Mouse (Mus musculus) MEL-GATA-1-ER (cell line): ENCODE data around the gene Taok3.

Source experiments
- DNase-seq: peaks from one replicate; pipeline ENCODE4 v3.0.0-alpha.2; 2012; ENCODE audit warnings: low read depth; ENCODE audit errors: extremely low read depth

The Taok3 gene

GRCm38 (mm10) chr5:117251763-117252162, 131.8 kb downstream of the Taok3 start:
- no peak for DNase-seq

- DNase-seq = no peak
Measured at GRCm38 (mm10) chr5:117258276-117258675, 138.3 kb downstream of the Taok3 start.

DNA sequence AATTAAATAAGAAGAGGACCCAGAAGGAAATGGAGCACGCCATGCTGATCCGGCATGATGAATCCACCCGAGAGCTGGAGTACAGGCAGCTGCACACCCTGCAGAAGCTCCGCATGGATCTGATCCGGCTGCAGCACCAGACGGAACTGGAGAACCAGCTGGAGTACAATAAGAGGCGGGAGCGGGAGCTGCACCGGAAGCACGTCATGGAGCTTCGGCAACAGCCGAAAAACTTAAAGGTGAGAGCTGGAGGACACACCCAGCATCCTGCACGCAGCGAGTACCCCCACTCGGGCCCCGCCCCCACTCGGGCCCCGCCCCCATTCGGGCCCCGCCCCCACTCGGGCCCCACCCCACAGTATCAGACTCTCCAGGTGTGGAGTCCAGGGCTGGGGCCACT, 143.6 kb downstream of the Taok3 start:
- no peak for DNase-seq

DNA sequence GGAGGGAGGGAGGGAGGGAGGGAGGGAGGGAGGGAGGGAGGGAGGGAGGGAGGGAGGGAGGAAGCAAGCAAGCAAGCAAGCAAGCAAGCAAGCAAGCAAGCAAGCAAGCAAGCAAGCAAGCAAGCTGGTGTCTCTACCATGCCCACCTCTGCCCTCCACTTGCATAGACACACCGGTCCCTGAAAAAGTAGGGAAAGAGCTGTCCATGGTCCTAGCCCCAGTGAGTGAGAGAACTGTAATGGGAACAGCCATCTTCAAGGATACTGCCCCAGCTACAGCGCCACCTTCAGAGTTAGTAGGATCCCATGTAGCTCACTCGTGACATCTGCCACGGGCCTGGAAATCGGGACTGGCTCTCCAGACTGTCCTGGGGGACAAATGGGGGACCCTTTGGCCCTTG, 144.8 kb downstream of the Taok3 start:
- no peak for DNase-seq

DNA sequence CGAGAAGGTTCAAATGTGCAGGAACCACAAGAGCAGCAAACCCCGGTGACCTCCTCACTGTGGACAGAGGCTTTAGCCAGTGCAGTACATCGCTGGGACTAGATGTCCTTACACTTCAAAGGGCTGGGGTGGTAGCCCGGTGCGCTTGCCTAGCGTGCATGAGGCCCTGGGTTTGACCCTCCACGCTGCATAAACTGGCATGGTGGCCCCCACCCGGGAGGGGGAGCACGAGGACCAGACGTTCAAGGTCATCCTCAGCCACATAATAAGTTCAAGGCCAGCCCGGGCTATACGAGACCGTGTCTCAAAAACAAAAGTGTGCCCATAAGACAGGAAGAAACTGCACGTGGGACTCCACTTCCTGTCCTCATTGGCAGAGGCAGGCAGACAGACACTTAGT, 148.0 kb downstream of the Taok3 start:
- no peak for DNase-seq

- DNase-seq = no peak
Measured at GRCm38 (mm10) chr5:117268749-117269148, 148.8 kb downstream of the Taok3 start.

- DNase-seq = no peak
Measured at GRCm38 (mm10) chr5:117269395-117269794, 149.5 kb downstream of the Taok3 start.

DNA sequence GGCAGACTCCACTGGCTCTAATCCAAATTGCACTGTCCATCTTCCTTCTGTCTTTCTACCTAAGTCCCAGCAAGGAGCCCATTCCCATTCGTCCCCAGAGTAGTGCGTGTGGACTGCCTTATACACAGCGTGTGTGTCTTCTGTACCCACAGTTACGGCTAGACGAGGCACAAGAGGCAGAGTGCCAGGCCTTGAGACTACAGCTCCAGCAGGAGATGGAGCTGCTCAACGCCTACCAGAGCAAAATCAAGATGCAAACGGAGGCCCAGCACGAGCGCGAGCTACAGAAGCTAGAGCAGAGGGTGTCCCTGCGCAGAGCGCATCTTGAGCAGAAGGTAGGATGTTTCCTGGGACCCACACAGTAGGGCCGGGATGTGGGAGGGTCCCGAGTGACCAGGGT, 152.0 kb downstream of the Taok3 start:
- DNase-seq = no peak

GRCm38 (mm10) chr5:117274817-117275216, 154.9 kb downstream of the Taok3 start:
- DNase-seq = no peak

- DNase-seq = no peak
Measured at GRCm38 (mm10) chr5:117277784-117278183, 157.9 kb downstream of the Taok3 start.

- no peak for DNase-seq
Measured at GRCm38 (mm10) chr5:117278809-117279668, 159.1 kb downstream of the Taok3 start.

GRCm38 (mm10) chr5:117279669-117280050, 159.7 kb downstream of the Taok3 start:
- no peak for DNase-seq

GRCm38 (mm10) chr5:117281536-117281935, 161.6 kb downstream of the Taok3 start:
- no peak for DNase-seq

DNA sequence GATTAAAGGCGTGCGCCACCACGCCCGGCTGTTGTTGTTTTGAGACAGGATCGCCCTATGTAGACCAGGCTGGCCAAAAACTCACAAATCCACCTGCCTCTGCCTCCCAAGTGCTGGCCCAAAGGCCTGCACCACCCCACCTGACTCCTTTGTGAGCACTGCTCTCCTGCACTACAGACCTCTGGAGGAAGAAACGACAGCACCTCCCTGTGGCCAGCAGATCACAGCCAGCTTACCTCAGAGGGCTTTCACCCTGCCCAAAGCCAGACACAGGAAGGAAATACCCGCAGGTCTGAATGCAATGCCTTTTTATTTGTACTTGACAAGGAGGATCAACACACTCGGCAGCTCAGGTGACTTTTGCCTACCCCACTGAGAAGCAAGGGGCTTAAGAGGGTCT, 162.4 kb downstream of the Taok3 start:
- no peak for DNase-seq

- DNase-seq = no peak
Measured at GRCm38 (mm10) chr5:117284029-117284428, 164.1 kb downstream of the Taok3 start.

GRCm38 (mm10) chr5:117284682-117285081, 164.8 kb downstream of the Taok3 start:
- DNase-seq = no peak

DNA sequence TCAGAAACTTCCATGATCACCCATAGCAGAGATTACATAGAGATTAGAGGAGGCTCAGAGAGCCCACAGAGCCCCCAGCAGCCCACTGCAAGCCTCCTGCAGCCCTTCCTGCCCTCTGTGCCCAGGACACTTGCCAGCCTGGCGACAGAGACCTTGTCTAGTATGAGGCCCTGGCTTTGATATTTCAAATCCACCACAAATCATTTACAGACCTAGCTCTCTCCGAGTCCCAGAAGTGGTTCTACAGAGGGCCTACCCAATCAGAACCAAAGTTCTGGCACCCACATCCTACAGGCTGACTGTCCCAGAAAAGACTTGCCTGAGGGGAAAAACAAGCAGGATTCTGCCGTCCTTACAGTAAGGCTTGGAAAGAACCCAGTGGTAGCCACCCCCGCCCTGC, 165.3 kb downstream of the Taok3 start:
- DNase-seq = no peak

DNA sequence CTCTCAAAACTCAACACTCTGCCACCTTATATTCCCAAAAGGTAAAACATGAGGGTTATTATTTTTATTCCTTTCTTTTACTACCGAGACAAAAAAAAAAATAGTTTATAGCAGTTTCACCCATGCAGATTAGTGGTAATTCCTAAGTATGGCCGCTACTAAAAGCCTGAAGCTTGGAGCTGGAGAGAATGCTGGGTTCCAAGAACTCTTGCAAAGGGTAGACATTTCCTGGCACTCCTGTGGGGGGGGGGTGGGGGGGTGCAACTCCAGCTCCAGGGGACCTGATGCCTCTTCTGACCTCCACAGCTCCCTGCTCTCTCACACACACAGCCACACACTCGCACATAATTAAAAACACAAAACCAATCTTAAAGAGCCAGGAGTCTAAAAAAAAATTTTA, 166.4 kb downstream of the Taok3 start:
- DNase-seq = no peak

DNA sequence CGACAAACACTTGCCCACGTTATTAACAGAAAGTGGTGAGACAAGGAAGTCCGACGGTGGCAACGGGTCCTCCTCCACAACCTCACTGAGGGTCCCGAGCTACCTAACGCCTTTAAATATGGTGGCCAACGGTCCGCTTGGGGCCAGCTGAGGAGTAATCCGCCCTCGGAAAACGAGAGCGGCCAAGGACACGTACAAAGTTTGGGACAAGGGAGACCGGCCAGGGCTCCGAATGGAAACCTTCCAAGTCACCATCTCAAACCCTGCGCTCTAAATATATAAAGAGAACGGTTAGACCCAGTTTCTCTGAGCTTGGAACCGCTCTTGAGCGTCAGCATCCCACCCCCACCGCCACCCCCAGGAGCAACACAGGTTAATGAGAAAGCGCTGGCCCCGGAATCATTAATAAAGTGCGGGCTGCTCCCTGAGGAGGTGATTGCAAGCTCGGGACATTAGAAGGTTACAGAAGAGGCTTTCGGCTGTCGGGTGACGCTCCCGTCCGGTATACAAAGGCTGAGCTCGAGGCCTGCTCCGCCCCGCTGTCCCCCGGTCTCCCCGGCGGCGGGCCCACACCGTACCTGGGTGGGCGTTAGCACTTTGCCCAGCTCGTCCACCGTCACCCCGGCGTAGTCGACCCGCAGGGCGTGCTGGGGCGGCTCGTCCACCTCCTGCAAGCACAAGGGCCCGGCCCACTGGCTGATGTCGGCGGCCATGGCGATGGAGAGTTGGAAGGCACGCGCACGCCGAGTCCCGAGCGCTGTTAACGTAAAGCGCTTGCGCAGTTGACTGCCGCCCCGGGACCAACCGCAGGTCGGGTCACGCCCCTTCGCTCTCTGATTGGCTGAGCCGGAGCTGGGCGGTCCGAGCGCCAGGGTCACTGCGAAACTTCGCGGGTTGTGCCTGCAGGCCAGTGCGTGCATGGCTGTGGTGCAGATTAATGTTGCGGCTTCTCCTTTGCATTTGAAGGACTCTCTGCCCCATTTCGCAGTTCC, 167.2 kb downstream of the Taok3 start, which contains the start of gene Pebp1:
TSS of gene Pebp1 (minus strand) at position 795 of the 992 bp plus-strand sequence.
- DNase-seq = peak; percentile 77

DNA sequence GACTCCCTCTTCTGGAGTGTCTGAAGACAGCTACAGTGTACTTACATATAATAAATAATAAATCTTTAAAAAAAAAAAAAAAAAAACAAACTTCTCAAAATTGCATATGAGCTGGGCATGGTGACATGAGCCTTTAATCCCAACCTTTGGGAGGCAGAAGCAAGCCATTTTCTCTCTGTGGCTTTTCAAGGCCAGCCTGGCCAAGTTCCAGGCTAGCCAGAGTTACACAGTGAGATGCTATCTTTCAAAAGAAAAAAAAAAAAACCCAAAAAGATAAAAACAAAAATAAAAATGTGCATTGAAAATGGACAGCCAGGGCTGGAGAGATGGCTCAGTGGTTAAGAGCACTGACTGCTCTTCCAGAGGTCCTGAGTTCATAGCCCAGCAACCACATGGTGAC, 169.7 kb downstream of the Taok3 start:
- no peak for DNase-seq

DNA sequence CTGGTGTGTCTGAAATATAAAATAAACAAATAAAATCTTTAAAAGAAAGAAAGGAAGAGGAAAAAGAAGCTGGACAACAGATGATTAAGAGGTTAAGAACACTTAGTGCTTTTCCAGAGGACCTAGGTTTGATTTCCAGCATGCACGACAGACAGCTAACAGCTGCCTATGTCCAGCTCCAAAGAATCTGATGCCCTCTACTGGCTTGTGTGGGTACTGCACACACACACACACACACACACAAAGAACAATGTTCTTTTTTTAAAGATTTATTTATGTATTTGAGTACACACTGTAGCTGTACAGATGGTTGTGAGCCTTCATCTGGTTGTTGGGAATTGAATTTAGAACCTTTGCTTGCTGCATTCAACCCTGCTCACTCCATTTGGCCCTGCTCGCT, 170.2 kb downstream of the Taok3 start:
- DNase-seq = no peak

- DNase-seq = no peak
Measured at GRCm38 (mm10) chr5:117291312-117291711, 171.4 kb downstream of the Taok3 start.
